Mouse (Mus musculus) stomach, embryonic 15.5 days (tissue): ENCODE results near the gene Prr5. TPM values are rescaled to one million over a fixed set of nuclear protein-coding genes. Genes with fewer than 3 reads are reported as not detected.

Experiments used
- ATAC-seq: fragments of 200-750 bp; cut with Nextera tagmentation; 2 replicates; pipeline ENCODE4 v1.8.0; 2017; ENCODE audit warnings: low read depth, moderate number of reproducible peaks, moderate TSS enrichment; ENCODE audit not compliant: insufficient read depth, low FRiP score
- H3K27ac ChIP-seq: fragments of 300-500 bp; sonication (generic); 2 replicates; pipeline ENCODE4 v1.5.1; 2015; ENCODE audit warnings: mild to moderate bottlenecking, inconsistent platforms
- H3K27me3 ChIP-seq: fragments of 300-500 bp; sonication (generic); replicated peaks from 2 replicates; pipeline ENCODE4 v1.6.1; 2015; ENCODE audit warnings: inconsistent platforms
- H3K36me3 ChIP-seq: fragments of 300-500 bp; sonication (generic); 2 replicates; pipeline ENCODE4 v1.6.1; 2015; ENCODE audit warnings: inconsistent platforms
- H3K4me1 ChIP-seq: fragments of 300-500 bp; sonication (generic); 2 replicates; pipeline ENCODE4 v1.6.1; 2015; ENCODE audit warnings: inconsistent platforms
- H3K4me2 ChIP-seq: fragments of 300-500 bp; sonication (generic); 2 replicates; pipeline ENCODE4 v1.6.1; 2015; ENCODE audit warnings: mild to moderate bottlenecking, inconsistent platforms
- H3K4me3 ChIP-seq: fragments of 300-500 bp; sonication (generic); replicated peaks from 2 replicates; pipeline ENCODE4 v1.5.1; 2015; ENCODE audit warnings: inconsistent platforms
- H3K9ac ChIP-seq: fragments of 300-500 bp; sonication (generic); 2 replicates; pipeline ENCODE4 v1.6.1; 2015; ENCODE audit warnings: inconsistent platforms
- H3K9me3 ChIP-seq: fragments of 300-500 bp; sonication (generic); 2 replicates; pipeline ENCODE4 v1.6.1; 2016; ENCODE audit warnings: inconsistent platforms
- WGBS: fragments of 180-500 bp; shearing (Covaris S2); methylation state at CpG from one replicate; pipeline ENCODE4 v1.1.7; 2015; 5-methylcytosine and 5-hydroxymethylcytosine counted together
- polyA plus RNA-seq: library from polyadenylated mRNA; unstranded; fragments of >200 nt; fragmentation: Nextera tagmentation; extraction: Ambion mirVana; gene quantifications from 2 replicates; pipeline ENCODE4 v1.2.1, GENCODE M21; 2015

The Prr5 gene
- polyA plus RNA-seq = 40.1 and 42.1 TPM in 2 replicates

- 52% methylated on average over 14 of the region's 14 CpGs for WGBS
- Histone ChIP-seq H3K27ac (no peak within 1 kb of the TSS), H3K9ac (no peak within 1 kb of the TSS), H3K4me1 (peaks cover 13% of the 10 kb centered on the region; the same call in 1 of the 2 replicates), H3K36me3 (no peaks in the 10 kb centered on the region), H3K27me3 (no peaks in the 10 kb centered on the region), H3K9me3 (no peaks in the 10 kb centered on the region), H3K4me2 (no peak within 1 kb of the TSS), H3K4me3 (no peak within 1 kb of the TSS)
- no peak for ATAC-seq
Measured at GRCm38 (mm10) chr15:84668938-84669747, at the start of gene Prr5. TSS of gene Prr5 (plus strand) at chr15:84669620.

- 74% methylated on average over 3 of the region's 3 CpGs for WGBS
- Histone ChIP-seq H3K4me1 (0 out of 2 replicates have a peak, but pooled peaks cover 3% of the 10 kb centered on the region), H3K36me3 (no peaks in the 10 kb centered on the region), H3K4me3 (no peak overlapping the region), H3K9me3 (no peaks in the 10 kb centered on the region), H3K27me3 (no peaks in the 10 kb centered on the region), H3K9ac (no peak overlapping the region), H3K4me2 (no peak overlapping the region), H3K27ac (no peak overlapping the region)
- ATAC-seq = no peak
Measured at GRCm38 (mm10) chr15:84620028-84620427, 49.4 kb upstream of the Prr5 start.

GRCm38 (mm10) chr15:84621722-84622428, 47.5 kb upstream of the Prr5 start:
- Histone ChIP-seq H3K27me3 (no peaks in the 10 kb centered on the region), H3K4me3 (no peak overlapping the region), H3K9ac (no peak overlapping the region), H3K36me3 (no peaks in the 10 kb centered on the region), H3K9me3 (no peaks in the 10 kb centered on the region), H3K27ac (no peak overlapping the region), H3K4me1 (0 out of 2 replicates have a peak, but pooled peaks cover 12% of the 10 kb centered on the region), H3K4me2 (no peak overlapping the region)
- no peak for ATAC-seq
- 42% methylated on average over 14 of the region's 14 CpGs for WGBS

- ATAC-seq = no peak
- H3K4me1 ChIP-seq = 0 out of 2 replicates have a peak, but pooled peaks cover 12% of the 10 kb centered on the region
- no peaks in the 10 kb centered on the region for H3K27me3 ChIP-seq
- WGBS = 55% methylated on average over 9 of the region's 9 CpGs
- no peaks in the 10 kb centered on the region for H3K9me3 ChIP-seq
- no peaks in the 10 kb centered on the region for H3K36me3 ChIP-seq
- no peak overlapping the region for H3K4me2 ChIP-seq
- no peak overlapping the region for H3K27ac ChIP-seq
- no peak overlapping the region for H3K9ac ChIP-seq
- no peak overlapping the region for H3K4me3 ChIP-seq
Measured at GRCm38 (mm10) chr15:84624870-84625269, 44.5 kb upstream of the Prr5 start.

GRCm38 (mm10) chr15:84625712-84626414, 43.6 kb upstream of the Prr5 start:
- H3K9me3 ChIP-seq = no peaks in the 10 kb centered on the region
- no peak overlapping the region for H3K27ac ChIP-seq
- H3K4me3 ChIP-seq = no peak overlapping the region
- H3K4me1 ChIP-seq = 0 out of 2 replicates have a peak, but pooled peaks cover 12% of the 10 kb centered on the region
- H3K36me3 ChIP-seq = no peaks in the 10 kb centered on the region
- peak; percentile 52 for ATAC-seq
- H3K9ac ChIP-seq = no peak overlapping the region
- no peaks in the 10 kb centered on the region for H3K27me3 ChIP-seq
- H3K4me2 ChIP-seq = no peak overlapping the region
- WGBS = 41% methylated on average over 6 of the region's 6 CpGs

- Histone ChIP-seq H3K36me3 (no peaks in the 10 kb centered on the region), H3K27me3 (no peaks in the 10 kb centered on the region), H3K4me3 (no peak overlapping the region), H3K4me2 (no peak overlapping the region), H3K4me1 (0 out of 2 replicates have a peak, but pooled peaks cover 12% of the 10 kb centered on the region), H3K9me3 (no peaks in the 10 kb centered on the region), H3K27ac (no peak overlapping the region), H3K9ac (no peak overlapping the region)
- no peak for ATAC-seq
- WGBS = 72% methylated on average over 5 of the region's 5 CpGs
Measured at GRCm38 (mm10) chr15:84627308-84627707, 42.1 kb upstream of the Prr5 start.

GRCm38 (mm10) chr15:84629680-84630079, 39.7 kb upstream of the Prr5 start:
- no peak overlapping the region for H3K9ac ChIP-seq
- H3K4me3 ChIP-seq = no peak overlapping the region
- 0 out of 2 replicates have a peak, but pooled peaks cover 12% of the 10 kb centered on the region for H3K4me1 ChIP-seq
- no peak for ATAC-seq
- H3K27me3 ChIP-seq = no peaks in the 10 kb centered on the region
- no peak overlapping the region for H3K27ac ChIP-seq
- no peaks in the 10 kb centered on the region for H3K36me3 ChIP-seq
- no peak overlapping the region for H3K4me2 ChIP-seq
- 15% methylated on average over 3 of the region's 3 CpGs for WGBS
- no peaks in the 10 kb centered on the region for H3K9me3 ChIP-seq

- no peaks in the 10 kb centered on the region for H3K36me3 ChIP-seq
- no peaks in the 10 kb centered on the region for H3K4me1 ChIP-seq
- WGBS = under 1% methylated on average over 7 of the region's 7 CpGs
- no peak overlapping the region for H3K27ac ChIP-seq
- ATAC-seq = peak; percentile 65
- H3K9ac ChIP-seq = no peak overlapping the region
- no peak overlapping the region for H3K4me2 ChIP-seq
- H3K27me3 ChIP-seq = no peaks in the 10 kb centered on the region
- no peaks in the 10 kb centered on the region for H3K9me3 ChIP-seq
- no peak overlapping the region for H3K4me3 ChIP-seq
Measured at GRCm38 (mm10) chr15:84631560-84631959, 37.9 kb upstream of the Prr5 start.

GRCm38 (mm10) chr15:84634361-84634760, 35.1 kb upstream of the Prr5 start:
- H3K4me2 ChIP-seq = no peak overlapping the region
- 59% methylated on average over 3 of the region's 3 CpGs for WGBS
- no peak overlapping the region for H3K4me3 ChIP-seq
- H3K36me3 ChIP-seq = no peaks in the 10 kb centered on the region
- H3K27ac ChIP-seq = no peak overlapping the region
- no peak overlapping the region for H3K9ac ChIP-seq
- H3K27me3 ChIP-seq = no peaks in the 10 kb centered on the region
- H3K9me3 ChIP-seq = no peaks in the 10 kb centered on the region
- H3K4me1 ChIP-seq = peaks cover 4% of the 10 kb centered on the region; the same call in 1 of the 2 replicates
- ATAC-seq = no peak

GRCm38 (mm10) chr15:84638405-84638804, 31.0 kb upstream of the Prr5 start:
- H3K4me1 ChIP-seq = peaks cover 11% of the 10 kb centered on the region
- H3K9ac ChIP-seq = no peak overlapping the region
- H3K27me3 ChIP-seq = no peaks in the 10 kb centered on the region
- H3K36me3 ChIP-seq = no peaks in the 10 kb centered on the region
- no peaks in the 10 kb centered on the region for H3K9me3 ChIP-seq
- ATAC-seq = no peak
- H3K4me2 ChIP-seq = no peak overlapping the region
- no peak overlapping the region for H3K4me3 ChIP-seq
- H3K27ac ChIP-seq = no peak overlapping the region

- no peaks in the 10 kb centered on the region for H3K27me3 ChIP-seq
- H3K9ac ChIP-seq = no peak overlapping the region
- no peak overlapping the region for H3K4me3 ChIP-seq
- peaks cover 11% of the 10 kb centered on the region for H3K4me1 ChIP-seq
- H3K9me3 ChIP-seq = no peaks in the 10 kb centered on the region
- ATAC-seq = no peak; the same call in 1 of the 2 replicates
- 34% methylated on average over 5 of the region's 5 CpGs for WGBS
- H3K27ac ChIP-seq = peak overlapping the region; percentile 70
- H3K4me2 ChIP-seq = no peak overlapping the region
- no peaks in the 10 kb centered on the region for H3K36me3 ChIP-seq
Measured at GRCm38 (mm10) chr15:84639072-84639450, 30.4 kb upstream of the Prr5 start.
